Mouse (Mus musculus) hindbrain, embryonic 10.5 days (tissue): ENCODE results near the gene Hemgn. TPM values are rescaled to one million over a fixed set of nuclear protein-coding genes. Genes with fewer than 3 reads are reported as not detected.
A peak's percentile ranks its signal among the peaks of the same experiment; 100 is the strongest.

ENCODE experiments used
- DNase-seq: peaks from one replicate; pipeline ENCODE4 v3.0.0-alpha.2; 2017; ENCODE audit warnings: low spot score
- H3K27ac ChIP-seq: fragments of 300-500 bp; sonication (generic); 2 replicates; pipeline ENCODE4 v1.5.1; 2016; ENCODE audit warnings: mild to moderate bottlenecking, moderate library complexity
- H3K27me3 ChIP-seq: fragments of 300-500 bp; sonication (generic); 2 replicates; pipeline ENCODE4 v1.6.1; 2016; ENCODE audit warnings: mild to moderate bottlenecking; ENCODE audit not compliant: poor library complexity, insufficient read depth, severe bottlenecking
- H3K36me3 ChIP-seq: fragments of 300-500 bp; sonication (generic); 2 replicates; pipeline ENCODE4 v1.6.1; 2016; ENCODE audit warnings: mild to moderate bottlenecking, moderate library complexity
- H3K4me1 ChIP-seq: fragments of 300-500 bp; sonication (generic); replicated peaks from 2 replicates; pipeline ENCODE4 v1.6.1; 2016; ENCODE audit warnings: mild to moderate bottlenecking
- H3K4me3 ChIP-seq: fragments of 300-500 bp; sonication (generic); 2 replicates; pipeline ENCODE4 v1.5.1; 2016; ENCODE audit warnings: mild to moderate bottlenecking, moderate library complexity
- H3K9me3 ChIP-seq: fragments of 300-500 bp; sonication (generic); 2 replicates; pipeline ENCODE4 v1.6.1; 2016; ENCODE audit warnings: mild to moderate bottlenecking, moderate library complexity
- WGBS: fragments of 180-500 bp; shearing (Covaris S2); methylation state at CpG from one replicate; pipeline ENCODE4 v1.1.7; 2016; 5-methylcytosine and 5-hydroxymethylcytosine counted together
- polyA plus RNA-seq: library from polyadenylated mRNA; unstranded; fragments of >200 nt; fragmentation: Nextera tagmentation; extraction: Ambion mirVana; gene quantifications from 2 replicates; pipeline ENCODE4 v1.2.1, GENCODE M21; 2016

Hemgn gene
- polyA plus RNA-seq, 1 experiment from 2014 or later = 14.3 TPM

DNA sequence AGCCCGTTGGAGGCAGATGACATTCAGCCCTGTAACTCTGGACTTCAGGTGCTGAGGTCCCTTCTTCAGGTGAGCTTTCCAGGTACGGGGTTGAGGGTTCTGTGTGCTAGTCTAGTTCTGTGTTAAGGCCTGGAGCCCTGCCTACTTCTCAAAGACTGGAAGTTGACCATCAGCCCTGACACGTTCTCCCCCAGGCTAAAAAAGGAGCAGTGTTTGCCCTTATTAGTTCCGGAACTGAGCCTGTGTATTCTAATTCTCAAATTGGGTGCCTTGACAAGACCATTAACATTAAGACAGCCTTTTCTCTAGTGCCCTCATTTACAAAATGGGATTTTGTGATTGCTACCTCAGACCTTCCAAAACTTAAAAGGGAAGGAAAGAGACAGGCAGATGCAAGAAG, 66.2 kb downstream of the Hemgn start:
- peak; percentile 20 for DNase-seq
- Histone ChIP-seq H3K27me3 (peaks cover 100% of the 10 kb centered on the region), H3K36me3 (no peaks in the 10 kb centered on the region), H3K9me3 (no peaks in the 10 kb centered on the region), H3K4me1 (peaks cover 24% of the 10 kb centered on the region), H3K4me3 (no peak overlapping the region), H3K27ac (no peak overlapping the region)
- 11% methylated on average over 4 of the region's 4 CpGs for WGBS

DNA sequence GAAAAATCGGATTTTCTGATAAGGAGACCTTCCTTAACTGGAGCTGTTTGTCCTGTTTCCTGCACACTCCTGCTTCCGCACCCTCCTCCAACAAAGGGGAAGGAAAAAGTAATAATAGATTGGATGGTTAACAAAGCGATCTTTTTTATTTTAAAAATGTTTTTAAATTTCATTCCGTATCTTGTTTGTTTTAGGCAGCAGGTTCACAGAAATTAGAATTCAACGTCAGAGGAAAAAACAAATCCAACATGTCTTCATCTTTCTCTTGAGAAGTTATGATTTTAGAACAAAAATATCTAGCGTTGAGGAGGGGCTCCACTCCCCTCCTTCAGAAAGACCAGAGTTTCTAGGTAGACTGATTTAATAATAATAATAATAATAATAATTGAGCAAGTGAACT, 67.1 kb downstream of the Hemgn start:
- Histone ChIP-seq H3K4me1 (peaks cover 24% of the 10 kb centered on the region), H3K4me3 (no peak overlapping the region), H3K27me3 (peaks cover 100% of the 10 kb centered on the region), H3K27ac (no peak overlapping the region), H3K36me3 (no peaks in the 10 kb centered on the region), H3K9me3 (no peaks in the 10 kb centered on the region)
- no peak for DNase-seq
- 21% methylated on average over 6 of the region's 6 CpGs for WGBS

DNA sequence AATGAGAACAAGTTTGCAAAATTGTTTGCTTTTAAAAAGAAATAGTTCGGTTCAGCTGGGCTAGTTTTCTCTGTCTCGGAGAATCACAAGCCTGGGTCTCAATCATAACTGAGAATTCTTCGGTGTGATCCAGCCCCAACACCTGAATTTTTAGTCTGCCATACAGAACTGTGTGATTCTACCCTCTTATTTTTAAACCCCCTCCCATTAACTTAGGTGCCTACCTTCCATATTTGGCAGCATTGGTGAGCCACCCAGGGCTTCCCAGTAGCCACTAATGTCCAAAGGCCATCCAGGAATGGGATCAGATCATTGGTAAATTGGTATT, 67.6 kb downstream of the Hemgn start:
- no peaks in the 10 kb centered on the region for H3K9me3 ChIP-seq
- 17% methylated on average over 3 of the region's 3 CpGs for WGBS

DNA sequence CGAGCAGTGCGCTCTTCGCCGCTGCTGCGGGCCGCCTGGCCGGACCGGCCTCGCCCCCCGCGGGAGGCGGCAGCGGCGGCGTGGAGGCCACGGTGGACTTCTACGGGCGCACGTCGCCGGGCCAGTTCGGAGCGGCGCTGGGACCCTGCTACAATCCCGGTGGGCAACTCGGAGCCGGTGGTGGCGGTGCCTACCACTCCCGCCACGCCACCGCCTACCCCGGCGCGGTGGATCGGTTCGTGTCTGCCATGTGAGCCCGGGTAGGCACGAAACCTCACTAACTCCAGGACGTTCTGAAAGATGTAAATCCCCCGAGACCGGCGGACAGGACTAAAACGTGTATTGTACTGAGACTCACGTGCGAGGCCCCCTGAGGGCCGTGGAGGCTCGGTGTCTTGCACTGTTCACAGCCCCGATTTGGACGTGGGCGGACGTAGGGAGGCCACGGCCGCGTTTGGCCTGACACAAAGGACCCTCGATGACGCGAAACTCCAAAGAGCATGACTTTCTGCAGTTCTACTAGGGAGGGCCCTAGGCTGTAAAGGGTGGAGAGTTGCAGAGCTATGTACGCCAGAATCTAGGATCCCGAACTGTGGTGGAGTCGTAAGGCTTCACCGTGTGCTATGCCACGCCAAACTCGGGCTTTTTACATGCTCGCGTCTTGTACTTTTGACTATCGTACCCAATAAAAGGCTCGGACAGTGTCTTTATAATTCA, 68.1 kb downstream of the Hemgn start:
- Histone ChIP-seq H3K27me3 (peaks cover 100% of the 10 kb centered on the region), H3K9me3 (no peaks in the 10 kb centered on the region), H3K27ac (no peak overlapping the region), H3K36me3 (no peaks in the 10 kb centered on the region), H3K4me3 (peak overlapping the region; percentile 45), H3K4me1 (peaks cover 24% of the 10 kb centered on the region)
- 1% methylated on average over 67 of the region's 67 CpGs for WGBS
- peak; percentile 42 for DNase-seq

More for the DNA sequence above, 67.6 kb downstream of the Hemgn start:
- Histone ChIP-seq H3K27me3 (peaks cover 100% of the 10 kb centered on the region), H3K36me3 (no peaks in the 10 kb centered on the region), H3K4me3 (no peak overlapping the region), H3K4me1 (peaks cover 24% of the 10 kb centered on the region), H3K27ac (no peak overlapping the region)
- DNase-seq = peak; percentile 12

DNA sequence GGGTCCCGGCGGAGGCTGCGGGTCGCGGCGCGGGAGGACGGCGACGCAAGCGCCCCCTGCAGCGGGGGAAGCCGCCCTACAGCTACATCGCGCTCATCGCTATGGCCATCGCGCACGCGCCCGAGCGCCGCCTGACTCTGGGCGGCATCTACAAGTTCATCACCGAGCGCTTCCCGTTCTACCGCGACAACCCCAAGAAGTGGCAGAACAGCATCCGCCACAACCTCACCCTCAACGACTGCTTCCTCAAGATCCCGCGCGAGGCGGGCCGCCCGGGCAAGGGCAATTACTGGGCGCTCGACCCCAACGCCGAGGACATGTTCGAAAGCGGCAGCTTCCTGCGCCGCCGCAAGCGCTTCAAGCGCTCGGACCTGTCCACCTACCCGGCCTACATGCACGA, 69.0 kb downstream of the Hemgn start:
- no peaks in the 10 kb centered on the region for H3K36me3 ChIP-seq
- no peaks in the 10 kb centered on the region for H3K9me3 ChIP-seq
- WGBS = under 1% methylated on average over 51 of the region's 51 CpGs
- H3K27me3 ChIP-seq = peaks cover 100% of the 10 kb centered on the region
- peak overlapping the region; percentile 45 for H3K4me3 ChIP-seq
- H3K27ac ChIP-seq = 0 out of 2 replicates have a peak overlapping the region, but pooled peaks have one; percentile 5
- H3K4me1 ChIP-seq = peaks cover 28% of the 10 kb centered on the region
- peak; percentile 65 for DNase-seq

Other genes with a start within 250 kb of the Hemgn start
- 24.5 and 26.7 TPM in 2 replicates for gene Xpa, start 217.2 kb downstream of the Hemgn start, polyA plus RNA-seq
- 0.27 and 0.60 TPM in 2 replicates for gene Foxe1, start 69.9 kb downstream of the Hemgn start, polyA plus RNA-seq
- gene Trmo, start 24.1 kb downstream of the Hemgn start, polyA plus RNA-seq = 10.4 and 11.9 TPM in 2 replicates
- gene Anp32b, start 37.4 kb upstream of the Hemgn start, polyA plus RNA-seq = 250 and 377 TPM in 2 replicates
- 79.1 and 80.5 TPM in 2 replicates for gene Nans, start 75.7 kb upstream of the Hemgn start, polyA plus RNA-seq
- gene Trim14, start 122.6 kb upstream of the Hemgn start, polyA plus RNA-seq = 0.94 and 1.2 TPM in 2 replicates
- gene Coro2a, start 188.7 kb upstream of the Hemgn start, polyA plus RNA-seq = 5.9 and 10.8 TPM in 2 replicates
- 1.2 and 2.0 TPM in 2 replicates for gene Tbc1d2, start 236.7 kb upstream of the Hemgn start, polyA plus RNA-seq